Mouse (Mus musculus): ENCODE results near the gene Bmp2k. TPM values are rescaled to one million over a fixed set of nuclear protein-coding genes. Genes with fewer than 3 reads are reported as not detected.
A peak's percentile ranks its signal among the peaks of the same experiment; 100 is the strongest.

The Bmp2k gene
- polyA plus RNA-seq, 1 experiment from 2014 or later, result 6.6 TPM

DNA sequence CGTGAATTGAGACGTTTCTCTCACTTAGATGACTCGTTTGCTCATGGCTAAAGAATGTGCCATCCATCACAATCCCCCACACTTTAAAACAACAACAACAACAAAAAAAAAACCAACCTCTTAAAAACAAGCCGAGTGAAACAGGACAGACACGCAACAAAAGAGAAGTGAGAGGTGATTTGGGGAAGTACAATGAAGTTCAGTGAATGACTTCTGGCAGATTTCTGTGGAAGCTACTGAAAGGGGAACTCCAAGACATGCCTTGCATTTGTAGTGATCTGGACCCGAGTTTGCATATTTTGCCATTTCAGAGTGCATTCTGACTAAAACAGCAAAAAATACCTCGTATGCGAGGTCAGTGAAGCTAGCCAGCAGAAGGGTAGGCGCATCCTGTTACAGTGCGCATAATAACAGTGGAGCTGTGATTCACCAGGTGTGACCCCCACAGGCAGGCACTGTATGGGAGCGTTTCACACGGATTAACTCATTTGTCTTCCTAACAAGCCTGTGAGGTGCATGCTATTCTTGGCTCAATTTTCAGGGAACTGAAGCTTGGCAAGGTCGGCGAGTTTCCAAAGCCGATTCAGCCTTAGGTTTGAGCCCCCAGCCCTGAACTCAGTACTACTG lies 17.4 kb upstream of the Bmp2k start:
- no peak overlapping the region for H3K4me3 ChIP-seq (ENCODE audit: low read length)
- peak overlapping the region; percentile 40; the same call in 1 of the 2 replicates for H3K4me2 ChIP-seq (ENCODE audit: low read depth, low read length)
- no peaks in the 10 kb centered on the region for H3K27me3 ChIP-seq (ENCODE audit: control insufficient read depth, insufficient read depth, low read length)
- no peaks in the 10 kb centered on the region for H3K36me3 ChIP-seq (ENCODE audit: control insufficient read depth, insufficient read depth)
- H3K27ac ChIP-seq (ENCODE audit: low read length), result no peak overlapping the region
- H3K9ac ChIP-seq (ENCODE audit: low read length), result no peak overlapping the region
- peaks cover 18% of the 10 kb centered on the region for H3K4me1 ChIP-seq (ENCODE audit: control insufficient read depth, insufficient read depth, low read length)
- 16% methylated on average over 15 of the region's 15 CpGs for WGBS
- no peaks in the 10 kb centered on the region for H3K9me3 ChIP-seq (replicated peaks; ENCODE audit: control insufficient read depth, low read length)
- ATAC-seq (replicated peaks; ENCODE audit: extremely low read depth, insufficient read depth, low FRiP score), result 0 out of 2 replicates have a peak, but pooled peaks have one; percentile 37

DNA sequence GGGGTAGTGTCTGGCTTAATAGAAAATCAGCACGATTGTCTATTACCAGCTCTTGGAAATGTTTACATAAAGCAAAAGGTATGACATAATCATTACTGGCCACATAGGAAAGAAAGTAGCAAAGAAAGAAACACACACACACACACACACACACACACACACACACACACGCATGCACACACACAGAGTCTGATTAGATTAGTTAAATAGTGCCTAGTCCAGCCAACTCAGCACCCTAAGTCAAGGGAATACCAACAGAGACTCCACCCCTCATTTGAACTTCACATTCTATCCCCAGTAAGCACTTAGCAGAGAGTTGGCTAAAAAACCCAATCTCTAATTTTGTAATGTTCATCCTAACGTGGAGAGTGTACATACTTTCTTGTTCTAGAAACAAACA lies 15.5 kb upstream of the Bmp2k start:
- WGBS, result 53% methylated on average over 3 of the region's 3 CpGs
- Histone ChIP-seq H3K36me3 (ENCODE audit: control insufficient read depth, insufficient read depth) (no peaks in the 10 kb centered on the region), H3K4me3 (ENCODE audit: low read length) (no peak overlapping the region), H3K4me1 (ENCODE audit: control insufficient read depth, insufficient read depth, low read length) (peaks cover 18% of the 10 kb centered on the region), H3K27ac (ENCODE audit: low read length) (no peak overlapping the region), H3K4me2 (ENCODE audit: low read depth, low read length) (no peak overlapping the region), H3K9me3 (replicated peaks; ENCODE audit: control insufficient read depth, low read length) (no peaks in the 10 kb centered on the region), H3K9ac (ENCODE audit: low read length) (no peak overlapping the region), H3K27me3 (ENCODE audit: control insufficient read depth, insufficient read depth, low read length) (no peaks in the 10 kb centered on the region)
- ATAC-seq (replicated peaks; ENCODE audit: extremely low read depth, insufficient read depth, low FRiP score), result no peak

DNA sequence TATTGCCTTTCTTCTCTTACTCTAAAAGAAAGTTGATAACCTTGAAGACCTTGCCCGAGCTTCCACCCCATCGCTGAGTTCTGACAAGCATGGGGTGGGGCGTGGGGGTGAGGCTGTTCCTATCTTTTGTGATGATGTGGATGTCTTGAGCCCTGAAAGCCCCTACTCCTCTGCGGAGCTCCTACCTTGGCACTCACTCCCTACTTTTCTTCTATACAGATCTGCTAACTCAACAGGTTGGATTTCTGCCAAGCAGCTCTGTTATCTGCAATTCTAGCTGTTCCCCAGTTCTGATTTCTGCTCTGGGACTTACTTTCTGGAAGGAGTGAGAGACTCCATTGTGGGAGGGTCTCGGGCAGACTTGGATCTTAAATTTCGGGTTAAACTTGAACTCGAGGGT lies 14.3 kb upstream of the Bmp2k start:
- H3K9ac ChIP-seq (ENCODE audit: low read length), result no peak overlapping the region
- no peaks in the 10 kb centered on the region for H3K36me3 ChIP-seq (ENCODE audit: control insufficient read depth, insufficient read depth)
- H3K4me1 ChIP-seq (ENCODE audit: control insufficient read depth, insufficient read depth, low read length), result peaks cover 18% of the 10 kb centered on the region
- no peak overlapping the region for H3K4me3 ChIP-seq (ENCODE audit: low read length)
- H3K27me3 ChIP-seq (ENCODE audit: control insufficient read depth, insufficient read depth, low read length), result no peaks in the 10 kb centered on the region
- WGBS, result 36% methylated on average over 7 of the region's 7 CpGs
- ATAC-seq (replicated peaks; ENCODE audit: extremely low read depth, insufficient read depth, low FRiP score), result peak; percentile 72
- H3K27ac ChIP-seq (ENCODE audit: low read length), result 0 out of 2 replicates have a peak overlapping the region, but pooled peaks have one; percentile 19
- peak overlapping the region; percentile 35 for H3K4me2 ChIP-seq (ENCODE audit: low read depth, low read length)
- H3K9me3 ChIP-seq (replicated peaks; ENCODE audit: control insufficient read depth, low read length), result no peaks in the 10 kb centered on the region

DNA sequence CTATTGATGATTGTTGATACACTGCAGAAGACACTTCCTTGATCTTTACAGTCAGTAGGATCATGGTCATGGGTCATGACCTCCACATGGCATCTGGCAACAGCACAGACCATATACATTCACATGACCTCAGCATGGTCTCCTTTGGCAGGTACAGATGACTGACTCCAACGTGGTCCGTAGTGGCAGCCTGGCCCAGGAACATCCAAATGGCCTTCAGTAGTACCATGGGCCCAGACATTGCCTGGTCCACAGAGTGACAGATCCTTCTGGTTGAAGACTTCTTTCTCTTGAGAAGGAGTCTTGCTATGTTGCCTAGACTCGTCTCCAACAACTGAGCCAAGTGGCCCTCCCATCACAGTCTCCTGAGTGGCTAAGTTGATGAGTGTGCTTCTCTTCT lies 10.6 kb upstream of the Bmp2k start:
- 89% methylated on average over 3 of the region's 3 CpGs for WGBS
- ATAC-seq (replicated peaks; ENCODE audit: extremely low read depth, insufficient read depth, low FRiP score), result no peak

DNA sequence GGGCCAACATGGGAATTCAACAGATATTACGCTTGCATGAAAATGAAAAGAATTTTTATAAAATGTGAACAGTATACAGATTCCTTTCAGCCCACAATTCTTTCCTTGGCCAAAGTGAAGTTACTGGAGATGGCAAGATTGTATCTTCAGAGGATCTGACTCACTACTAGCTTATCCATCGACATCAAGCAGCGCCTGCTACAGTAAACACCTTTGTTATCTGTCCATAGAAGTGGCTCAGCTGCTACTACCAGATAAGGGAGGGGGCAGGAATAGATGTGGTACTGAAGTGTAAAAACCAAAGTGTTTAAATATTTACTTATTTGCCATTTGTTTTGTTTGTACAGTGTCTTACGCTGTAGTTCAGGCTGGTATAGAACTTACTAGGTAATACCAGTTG lies 8.6 kb upstream of the Bmp2k start:
- Histone ChIP-seq H3K27ac (ENCODE audit: low read length) (no peak overlapping the region), H3K9ac (ENCODE audit: low read length) (no peak overlapping the region), H3K27me3 (ENCODE audit: control insufficient read depth, insufficient read depth, low read length) (no peaks in the 10 kb centered on the region), H3K4me3 (ENCODE audit: low read length) (no peak overlapping the region), H3K4me1 (ENCODE audit: control insufficient read depth, insufficient read depth, low read length) (no peaks in the 10 kb centered on the region), H3K4me2 (ENCODE audit: low read depth, low read length) (no peak overlapping the region), H3K36me3 (ENCODE audit: control insufficient read depth, insufficient read depth) (no peaks in the 10 kb centered on the region), H3K9me3 (replicated peaks; ENCODE audit: control insufficient read depth, low read length) (no peaks in the 10 kb centered on the region)
- no peak for ATAC-seq (replicated peaks; ENCODE audit: extremely low read depth, insufficient read depth, low FRiP score)
- 55% methylated on average over 4 of the region's 4 CpGs for WGBS

More for the DNA sequence above, 10.6 kb upstream of the Bmp2k start:
- Histone ChIP-seq H3K27me3 (ENCODE audit: control insufficient read depth, insufficient read depth, low read length) (no peaks in the 10 kb centered on the region), H3K9ac (ENCODE audit: low read length) (no peak overlapping the region), H3K4me2 (ENCODE audit: low read depth, low read length) (no peak overlapping the region), H3K27ac (ENCODE audit: low read length) (no peak overlapping the region), H3K36me3 (ENCODE audit: control insufficient read depth, insufficient read depth) (no peaks in the 10 kb centered on the region), H3K4me3 (ENCODE audit: low read length) (no peak overlapping the region), H3K9me3 (replicated peaks; ENCODE audit: control insufficient read depth, low read length) (no peaks in the 10 kb centered on the region), H3K4me1 (ENCODE audit: control insufficient read depth, insufficient read depth, low read length) (peaks cover 7% of the 10 kb centered on the region)

DNA sequence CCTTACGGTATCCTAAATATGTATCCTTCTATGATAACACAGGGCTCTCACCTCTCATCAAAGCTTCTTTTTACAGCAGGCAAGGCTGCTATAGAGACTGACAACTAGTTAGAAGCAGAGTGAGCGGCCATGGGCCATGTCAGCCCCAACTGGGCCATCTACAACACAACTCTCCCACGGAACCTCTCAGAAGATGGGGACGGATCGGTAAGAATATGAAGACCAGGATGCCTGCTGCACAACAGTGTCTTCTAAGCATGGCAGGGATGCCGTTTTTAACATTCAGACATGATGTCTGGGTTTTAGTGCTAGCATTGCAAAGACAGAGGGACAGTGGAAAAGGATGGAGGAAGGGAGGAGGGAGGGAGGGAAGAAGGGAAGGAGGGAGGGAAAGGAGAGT lies 6.3 kb upstream of the Bmp2k start:
- Histone ChIP-seq H3K36me3 (ENCODE audit: control insufficient read depth, insufficient read depth) (no peaks in the 10 kb centered on the region), H3K4me2 (ENCODE audit: low read depth, low read length) (no peak overlapping the region), H3K9me3 (replicated peaks; ENCODE audit: control insufficient read depth, low read length) (no peaks in the 10 kb centered on the region), H3K9ac (ENCODE audit: low read length) (no peak overlapping the region), H3K4me1 (ENCODE audit: control insufficient read depth, insufficient read depth, low read length) (no peaks in the 10 kb centered on the region), H3K27me3 (ENCODE audit: control insufficient read depth, insufficient read depth, low read length) (no peaks in the 10 kb centered on the region), H3K27ac (ENCODE audit: low read length) (no peak overlapping the region), H3K4me3 (ENCODE audit: low read length) (no peak overlapping the region)
- no peak for ATAC-seq (replicated peaks; ENCODE audit: extremely low read depth, insufficient read depth, low FRiP score)
- 86% methylated on average over 6 of the region's 6 CpGs for WGBS

DNA sequence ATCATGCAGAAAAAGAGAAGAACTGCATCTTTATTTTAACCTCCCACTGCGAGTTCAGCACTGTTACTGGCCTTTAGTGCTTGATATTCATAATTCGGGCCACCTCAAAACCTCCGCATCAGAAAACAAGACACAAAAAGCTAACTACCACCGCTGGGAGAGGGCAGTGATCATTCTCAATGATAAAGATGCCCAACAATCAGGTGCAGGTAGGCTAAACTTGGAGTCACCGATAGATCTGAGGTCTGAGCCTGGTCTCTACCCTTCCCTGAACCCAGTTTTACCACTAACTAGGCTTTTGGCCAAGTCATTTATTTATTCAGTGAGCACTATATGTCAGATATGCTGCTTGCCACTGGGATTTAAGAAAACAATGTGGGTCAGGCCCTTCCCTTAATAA lies 4.8 kb upstream of the Bmp2k start:
- H3K36me3 ChIP-seq (ENCODE audit: control insufficient read depth, insufficient read depth), result no peaks in the 10 kb centered on the region
- no peak for ATAC-seq (replicated peaks; ENCODE audit: extremely low read depth, insufficient read depth, low FRiP score)
- no peaks in the 10 kb centered on the region for H3K27me3 ChIP-seq (ENCODE audit: control insufficient read depth, insufficient read depth, low read length)
- peaks cover 5% of the 10 kb centered on the region for H3K4me1 ChIP-seq (ENCODE audit: control insufficient read depth, insufficient read depth, low read length)
- H3K4me3 ChIP-seq (ENCODE audit: low read length), result no peak overlapping the region
- WGBS, result 89% methylated on average over 5 of the region's 5 CpGs
- no peak overlapping the region for H3K9ac ChIP-seq (ENCODE audit: low read length)
- H3K27ac ChIP-seq (ENCODE audit: low read length), result no peak overlapping the region
- H3K9me3 ChIP-seq (replicated peaks; ENCODE audit: control insufficient read depth, low read length), result no peaks in the 10 kb centered on the region
- no peak overlapping the region for H3K4me2 ChIP-seq (ENCODE audit: low read depth, low read length)

DNA sequence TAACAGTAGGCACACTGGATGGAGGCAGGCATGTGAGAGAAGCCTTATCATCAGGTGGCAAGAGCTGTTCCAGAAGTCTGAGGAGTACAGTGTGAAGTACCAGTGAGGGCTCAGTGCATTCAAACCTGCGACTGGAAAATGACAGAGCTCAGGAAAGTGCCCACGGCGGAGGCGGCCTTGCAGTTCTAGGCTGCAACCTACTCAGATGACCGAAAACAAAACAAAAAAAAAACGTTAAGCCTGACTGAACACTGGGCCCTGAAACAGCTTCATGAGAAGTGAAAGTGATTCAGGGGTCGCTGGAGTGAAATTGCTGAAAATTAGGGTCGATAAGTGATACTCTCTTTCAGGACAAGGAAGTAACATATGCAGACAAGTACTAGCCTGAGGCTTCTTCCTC lies 4.4 kb upstream of the Bmp2k start:
- Histone ChIP-seq H3K4me2 (ENCODE audit: low read depth, low read length) (no peak overlapping the region), H3K27ac (ENCODE audit: low read length) (no peak overlapping the region), H3K27me3 (ENCODE audit: control insufficient read depth, insufficient read depth, low read length) (no peaks in the 10 kb centered on the region), H3K4me3 (ENCODE audit: low read length) (no peak overlapping the region), H3K36me3 (ENCODE audit: control insufficient read depth, insufficient read depth) (no peaks in the 10 kb centered on the region), H3K9me3 (replicated peaks; ENCODE audit: control insufficient read depth, low read length) (no peaks in the 10 kb centered on the region), H3K4me1 (ENCODE audit: control insufficient read depth, insufficient read depth, low read length) (peaks cover 5% of the 10 kb centered on the region), H3K9ac (ENCODE audit: low read length) (no peak overlapping the region)
- 72% methylated on average over 8 of the region's 8 CpGs for WGBS
- no peak for ATAC-seq (replicated peaks; ENCODE audit: extremely low read depth, insufficient read depth, low FRiP score)

DNA sequence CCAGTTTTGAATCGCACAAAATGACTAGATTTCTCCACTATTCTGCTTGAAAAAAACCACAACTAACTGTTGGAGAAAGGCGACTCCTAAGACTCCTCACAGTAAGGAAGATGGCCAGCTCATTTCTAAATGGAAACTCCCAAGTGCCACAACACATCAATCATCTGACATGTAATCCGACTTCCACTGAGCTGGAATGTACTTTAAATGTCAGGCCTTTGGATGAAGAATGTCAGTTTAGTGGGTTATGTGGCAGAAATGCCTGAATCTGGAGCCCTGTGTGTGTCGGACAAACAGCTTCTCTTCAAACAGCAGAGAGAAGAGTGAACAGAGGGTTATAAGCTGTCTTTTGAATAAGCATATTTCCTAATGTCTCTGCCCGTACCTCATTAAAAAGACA lies 1.7 kb upstream of the Bmp2k start:
- H3K4me2 ChIP-seq (ENCODE audit: low read depth, low read length), result no peak overlapping the region
- 81% methylated on average over 5 of the region's 5 CpGs for WGBS
- H3K36me3 ChIP-seq (ENCODE audit: control insufficient read depth, insufficient read depth), result no peaks in the 10 kb centered on the region
- H3K4me3 ChIP-seq (ENCODE audit: low read length), result no peak overlapping the region
- no peaks in the 10 kb centered on the region for H3K27me3 ChIP-seq (ENCODE audit: control insufficient read depth, insufficient read depth, low read length)
- no peaks in the 10 kb centered on the region for H3K9me3 ChIP-seq (replicated peaks; ENCODE audit: control insufficient read depth, low read length)
- H3K27ac ChIP-seq (ENCODE audit: low read length), result 0 out of 2 replicates have a peak overlapping the region, but pooled peaks have one; percentile 9
- ATAC-seq (replicated peaks; ENCODE audit: extremely low read depth, insufficient read depth, low FRiP score), result no peak
- no peak overlapping the region for H3K9ac ChIP-seq (ENCODE audit: low read length)
- H3K4me1 ChIP-seq (ENCODE audit: control insufficient read depth, insufficient read depth, low read length), result peaks cover 11% of the 10 kb centered on the region

All from heart, embryonic 16.5 days (tissue).